Mouse (Mus musculus) macrophage (primary cell): ENCODE measurements around the gene Mcidas. TPM values are rescaled to one million over a fixed set of nuclear protein-coding genes. Genes with fewer than 3 reads are reported as not detected.

ENCODE experiments used
- H3K27ac ChIP-seq: fragments of 350-480 bp; formaldehyde crosslinking; 2 replicates; pipeline ENCODE4 v1.9.0; 2021
- H3K36me3 ChIP-seq: fragments of 350-480 bp; formaldehyde crosslinking; 2 replicates; pipeline ENCODE4 v1.9.0; 2021; ENCODE audit errors: inconsistent target
- H3K4me3 ChIP-seq: fragments of 350-480 bp; formaldehyde crosslinking; 2 replicates; pipeline ENCODE4 v1.9.0; 2021; ENCODE audit errors: inconsistent target
- H3K79me2 ChIP-seq: fragments of 350-480 bp; formaldehyde crosslinking; 2 replicates; pipeline ENCODE4 v1.9.0; 2021; ENCODE audit errors: inconsistent target
- WGBS: methylation state at CpG from one replicate; pipeline ENCODE4 v1.1.7; 2026; ENCODE audit warnings: inconsistent platforms; ENCODE audit not compliant: missing documents; 5-methylcytosine and 5-hydroxymethylcytosine counted together
- polyA plus RNA-seq: library from polyadenylated mRNA; stranded (reverse); fragments of 250-400 nt; gene quantifications from 3 replicates; pipeline ENCODE4 v1.2.4, GENCODE M21; 2018; ENCODE audit warnings: inconsistent platforms

Mcidas gene
- polyA plus RNA-seq, 1 experiment from 2014 or later, result not detected

DNA sequence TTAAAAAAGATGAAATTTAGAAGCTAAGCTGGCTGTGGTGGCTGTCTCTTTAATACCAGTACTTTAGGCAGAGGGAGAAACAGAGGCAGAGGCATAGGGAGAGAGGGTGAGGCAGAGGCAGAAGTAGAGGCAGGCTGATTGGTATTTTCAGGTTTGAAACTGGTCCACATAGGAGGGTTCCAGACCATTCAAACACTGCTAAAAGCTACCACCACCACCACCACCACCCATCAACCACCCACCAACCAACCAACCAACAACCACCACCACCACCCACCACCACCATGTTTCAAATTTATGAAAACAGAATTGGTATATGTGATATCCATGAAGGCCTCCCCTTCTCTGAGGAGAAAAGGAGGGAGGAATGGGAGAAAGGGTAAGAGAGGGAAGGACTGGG lies 39.2 kb downstream of the Mcidas start:
- Histone ChIP-seq H3K79me2 (no peaks in the 10 kb centered on the region), H3K27ac (no peak overlapping the region), H3K36me3 (no peaks in the 10 kb centered on the region), H3K4me3 (no peak overlapping the region)

DNA sequence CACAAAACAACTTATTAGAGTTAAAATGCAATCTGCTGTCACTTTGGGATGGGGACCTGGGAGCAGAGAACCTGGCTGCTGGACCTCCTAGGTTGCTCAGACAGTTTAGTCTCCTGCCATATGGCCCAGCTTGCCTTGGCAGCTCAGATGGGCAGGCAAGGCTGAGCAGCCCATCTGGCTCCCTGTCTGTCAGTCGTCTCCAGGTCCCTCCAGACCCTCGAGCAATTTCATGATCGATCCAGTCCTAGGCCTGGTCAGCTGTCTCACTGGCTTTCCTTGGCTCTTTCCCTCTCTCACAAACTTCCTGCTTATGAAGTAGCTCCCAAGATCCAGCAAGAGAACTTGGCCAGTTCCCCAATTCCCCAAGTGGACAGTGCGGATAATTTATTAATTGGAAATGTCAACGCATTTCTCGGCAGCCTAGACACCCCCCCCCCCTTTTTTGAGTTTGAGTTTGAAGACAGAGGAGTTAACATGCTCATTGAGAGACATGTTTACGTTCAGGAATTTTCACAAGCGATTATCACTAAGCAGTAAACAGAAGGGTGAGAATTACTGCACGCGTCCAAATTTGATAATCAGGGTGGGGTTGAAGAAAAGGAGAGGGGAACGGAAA lies 40.7 kb downstream of the Mcidas start:
- H3K4me3 ChIP-seq, result no peak overlapping the region
- H3K79me2 ChIP-seq, result no peaks in the 10 kb centered on the region
- H3K27ac ChIP-seq, result no peak overlapping the region
- WGBS, result 4% methylated on average over 11 of the region's 11 CpGs
- no peaks in the 10 kb centered on the region for H3K36me3 ChIP-seq

DNA sequence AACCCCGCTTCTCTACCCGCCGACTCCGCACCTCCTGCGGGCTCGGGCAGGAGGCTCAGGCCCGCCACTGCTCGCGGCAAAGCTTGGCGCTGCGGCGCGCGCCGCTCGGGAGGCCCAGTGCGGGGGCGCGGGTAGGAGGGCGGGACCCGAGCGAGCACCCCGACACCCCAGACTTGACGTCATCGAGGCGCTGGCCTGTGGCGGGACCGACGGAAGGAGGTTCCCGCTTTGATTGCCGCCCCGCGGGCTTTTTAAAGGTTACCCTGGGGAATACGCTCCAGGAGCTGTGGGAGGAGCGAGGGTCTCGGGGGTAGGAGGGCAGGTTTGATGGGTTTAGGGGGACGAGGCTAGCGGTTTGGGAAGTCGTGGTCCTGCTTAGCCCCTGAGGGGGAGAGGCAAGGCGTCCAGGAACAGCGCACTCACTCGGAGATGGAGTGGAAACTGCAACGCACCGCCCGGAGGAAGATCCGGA lies 41.3 kb downstream of the Mcidas start, which contains the start of gene Cdc20b:
TSS of gene Cdc20b (plus strand) at position 162 of the 472 bp plus-strand sequence.
- H3K79me2 ChIP-seq, result no peaks in the 10 kb centered on the region
- no peak within 1 kb of the TSS for H3K27ac ChIP-seq
- 0% methylated on average over 46 of the region's 46 CpGs for WGBS
- H3K36me3 ChIP-seq, result no peaks in the 10 kb centered on the region
- H3K4me3 ChIP-seq, result peak within 1 kb of the TSS; percentile 26; the same call in 1 of the 2 replicates

DNA sequence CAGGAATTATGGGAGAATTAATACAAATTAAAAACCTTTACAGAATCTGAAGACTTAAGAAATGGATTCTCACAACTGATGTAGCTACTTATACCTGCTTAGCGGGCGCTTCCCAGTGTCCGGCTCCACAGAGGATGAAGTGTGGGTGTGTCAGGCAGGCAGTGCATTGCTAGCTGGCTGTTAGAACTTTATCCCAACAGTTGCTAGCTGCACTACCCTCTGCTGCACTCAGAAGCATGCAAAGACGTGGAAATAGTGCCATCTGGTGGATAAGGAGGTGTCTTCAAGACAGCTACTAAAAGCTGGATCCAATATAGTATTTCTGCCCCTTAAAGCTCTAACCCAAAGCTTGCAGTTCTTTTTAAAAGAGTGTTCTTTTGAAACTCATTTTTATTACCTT lies 42.2 kb downstream of the Mcidas start:
- H3K27ac ChIP-seq, result no peak overlapping the region
- H3K4me3 ChIP-seq, result no peak overlapping the region
- no peaks in the 10 kb centered on the region for H3K79me2 ChIP-seq
- WGBS, result 0% methylated on average over 4 of the region's 4 CpGs
- no peaks in the 10 kb centered on the region for H3K36me3 ChIP-seq

DNA sequence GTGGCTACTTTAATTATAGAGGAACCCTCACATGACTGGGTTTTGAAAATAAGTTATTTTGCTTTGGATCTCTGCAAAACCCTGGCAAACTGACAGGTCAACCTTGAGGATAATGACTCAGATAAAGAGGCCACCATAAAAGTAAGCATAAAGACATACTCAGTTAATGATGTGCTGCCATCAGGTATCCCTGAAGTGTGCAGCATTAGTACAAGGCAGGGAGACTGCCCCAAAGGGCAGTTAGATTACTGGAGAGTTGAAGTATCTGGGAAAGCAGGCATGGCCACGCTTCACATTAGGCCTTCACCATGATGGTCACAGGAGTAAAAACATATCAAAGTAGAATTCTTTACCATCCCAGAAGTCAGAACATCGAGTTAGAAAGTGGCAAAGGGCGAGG lies 51.2 kb downstream of the Mcidas start:
- Histone ChIP-seq H3K27ac (no peak overlapping the region), H3K36me3 (no peaks in the 10 kb centered on the region), H3K4me3 (no peak overlapping the region), H3K79me2 (no peaks in the 10 kb centered on the region)
- 87% methylated on average over 3 of the region's 3 CpGs for WGBS

DNA sequence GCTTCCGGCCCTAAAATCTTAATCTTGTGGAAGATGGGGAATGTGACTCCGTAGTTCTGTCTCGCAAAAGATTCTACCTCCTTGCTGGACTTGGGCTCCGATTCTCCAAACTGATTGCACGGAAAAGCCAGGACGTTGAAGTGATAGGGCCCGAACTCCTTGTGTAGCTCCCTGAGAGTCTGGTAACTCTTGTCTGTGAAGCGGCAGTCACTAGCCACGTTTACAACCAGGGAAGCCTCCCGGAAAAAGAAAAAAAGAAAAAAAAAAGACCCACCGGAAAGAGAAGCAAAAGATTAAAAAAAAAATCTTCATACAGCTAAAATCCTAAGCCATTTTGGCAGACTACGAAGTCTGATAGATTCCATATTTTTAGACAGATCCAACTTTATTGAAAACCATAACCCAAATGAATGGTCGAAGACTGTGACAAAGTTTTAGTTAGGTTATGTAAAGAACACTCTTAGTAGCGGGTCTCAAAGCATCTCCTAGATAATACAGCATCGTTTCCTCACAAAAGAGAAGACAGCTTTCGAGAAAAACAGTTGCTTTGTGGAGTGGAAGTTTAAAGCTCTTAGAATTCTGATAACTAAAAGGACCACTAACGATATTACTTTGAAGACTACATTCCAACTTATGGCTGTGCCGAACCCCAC lies 51.9 kb downstream of the Mcidas start:
- Histone ChIP-seq H3K79me2 (no peaks in the 10 kb centered on the region), H3K27ac (no peak overlapping the region), H3K36me3 (no peaks in the 10 kb centered on the region), H3K4me3 (no peak overlapping the region)
- 66% methylated on average over 16 of the region's 18 CpGs for WGBS

DNA sequence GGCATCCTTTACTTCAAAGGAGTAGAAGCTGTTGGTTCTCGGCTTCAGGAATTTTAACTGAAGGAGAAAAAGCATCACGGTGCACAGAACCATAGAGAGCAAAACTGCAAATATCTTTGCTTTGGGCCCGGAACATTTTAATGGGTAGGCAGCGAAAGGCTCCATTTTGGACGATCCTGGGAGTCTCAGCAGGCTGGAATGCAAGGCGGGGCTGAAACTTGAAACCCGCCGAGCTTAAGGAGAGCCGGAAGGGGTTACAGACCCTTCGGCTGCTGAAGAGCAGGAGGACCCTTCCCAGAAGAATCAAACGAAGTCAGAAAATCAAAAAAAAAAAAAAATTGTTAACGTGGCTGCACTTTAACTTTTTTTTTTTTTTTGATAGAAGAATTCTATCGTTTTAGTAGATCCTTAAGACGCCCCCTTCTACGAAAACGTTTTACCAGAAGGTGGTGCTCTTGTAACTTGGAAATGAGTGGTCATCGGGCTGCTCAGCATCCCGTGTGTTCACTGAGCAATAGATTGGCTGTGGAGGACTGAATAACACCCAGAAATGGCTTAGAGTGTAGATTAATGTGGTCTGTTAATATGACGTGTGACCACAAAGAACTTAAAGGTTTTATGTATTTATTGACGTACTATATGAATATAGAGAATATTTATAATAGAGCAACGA lies 52.7 kb downstream of the Mcidas start, which contains the start of gene Gpx8:
TSS of gene Gpx8 (minus strand) at position 200 of the 673 bp plus-strand sequence.
- WGBS, result 11% methylated on average over 21 of the region's 21 CpGs
- no peak within 1 kb of the TSS for H3K4me3 ChIP-seq
- H3K79me2 ChIP-seq, result no peaks in the 10 kb centered on the region
- H3K36me3 ChIP-seq, result no peaks in the 10 kb centered on the region
- no peak within 1 kb of the TSS for H3K27ac ChIP-seq

DNA sequence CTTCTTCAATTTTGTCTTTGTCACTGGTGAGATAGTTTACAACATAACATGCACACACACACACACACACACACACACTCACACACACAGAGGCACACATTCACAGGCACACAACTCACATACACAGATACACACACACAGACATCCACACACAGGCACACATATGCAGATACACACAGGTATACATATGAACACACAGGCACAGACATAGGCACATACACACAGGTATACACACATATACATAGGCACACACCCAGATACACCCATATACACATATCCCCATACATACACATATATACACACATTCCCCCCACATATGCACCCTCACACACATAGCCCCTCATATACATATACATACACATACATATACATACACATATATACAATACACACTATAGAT lies 53.4 kb downstream of the Mcidas start:
- no peak overlapping the region for H3K4me3 ChIP-seq
- no peaks in the 10 kb centered on the region for H3K36me3 ChIP-seq
- no peak overlapping the region for H3K27ac ChIP-seq
- H3K79me2 ChIP-seq, result no peaks in the 10 kb centered on the region

DNA sequence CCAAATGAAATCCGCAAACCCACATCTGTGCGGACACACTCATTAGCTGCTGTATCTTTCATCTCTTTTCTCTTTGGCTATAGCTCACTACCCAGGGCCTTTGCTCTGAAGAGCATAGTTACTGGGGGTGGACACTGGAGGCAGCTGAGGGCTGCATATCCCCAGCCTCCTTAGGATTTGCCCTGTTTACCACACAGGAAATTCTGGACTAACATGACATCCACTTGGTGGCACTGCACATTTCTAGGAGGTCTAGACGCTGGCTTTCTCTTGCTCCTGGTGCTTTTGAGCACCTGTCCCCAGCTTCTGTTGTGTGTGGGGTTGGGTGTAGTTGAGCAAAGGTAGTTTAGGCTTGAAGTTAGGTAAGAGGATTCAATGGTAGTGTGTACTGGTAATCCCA lies 54.0 kb downstream of the Mcidas start:
- Histone ChIP-seq H3K79me2 (no peaks in the 10 kb centered on the region), H3K36me3 (no peaks in the 10 kb centered on the region), H3K27ac (no peak overlapping the region), H3K4me3 (no peak overlapping the region)
- WGBS, result 100% methylated on average over 3 of the region's 3 CpGs

Other genes starting within 250 kb of the Mcidas start
- gene Plpp1, start 193.1 kb upstream of the Mcidas start, polyA plus RNA-seq, result 0.39 to 1.2 TPM (median 0.46 TPM) in 3 replicates
- 27.0 to 43.6 TPM (median 39.7 TPM) in 3 replicates for gene Mtrex, start 66.4 kb upstream of the Mcidas start, polyA plus RNA-seq
- 8.2 to 17.3 TPM (median 15.4 TPM) in 3 replicates for gene Dhx29, start 66.4 kb upstream of the Mcidas start, polyA plus RNA-seq
- gene Ccno, start 6.0 kb upstream of the Mcidas start, polyA plus RNA-seq, result not detected in 3 replicates
- gene Cdc20b, start 41.3 kb downstream of the Mcidas start, polyA plus RNA-seq, result not detected in 3 replicates
- gene Gpx8, start 52.6 kb downstream of the Mcidas start, polyA plus RNA-seq, result not detected in 3 replicates
- gene Gzma, start 107.1 kb downstream of the Mcidas start, polyA plus RNA-seq, result not detected in 3 replicates
- gene Esm1, start 215.8 kb downstream of the Mcidas start, polyA plus RNA-seq, result 0.22 TPM in 1 of 3 replicates, not detected in the others
- not detected in 3 replicates for gene Gzmk, start 232.1 kb downstream of the Mcidas start, polyA plus RNA-seq